Mouse (Mus musculus) C2C12 (cell line): ENCODE data around the gene Tmc5.

Experiments
- CEBPB ChIP-seq: IDR thresholded peaks from one replicate; pipeline ENCODE4 v1.6.1; 2011; ENCODE audit warnings: low read depth, mild to moderate bottlenecking, control low read depth, moderate library complexity
- CTCF ChIP-seq: IDR thresholded peaks from one replicate; pipeline ENCODE4 v1.5.1; 2011; ENCODE audit not compliant: control insufficient read depth, insufficient read depth, insufficient read length
- FOSL1 ChIP-seq: IDR thresholded peaks from one replicate; pipeline ENCODE4 v1.8.0; 2011; ENCODE audit warnings: mild to moderate bottlenecking, low read length; ENCODE audit not compliant: poor library complexity, insufficient read depth, severe bottlenecking
- MAX ChIP-seq: IDR thresholded peaks from one replicate; pipeline ENCODE4 v1.6.1; 2011; ENCODE audit warnings: mild to moderate bottlenecking, control low read depth
- MYOD1 ChIP-seq: IDR thresholded peaks from one replicate; pipeline ENCODE4 v1.6.1; 2011; ENCODE audit warnings: low read depth; ENCODE audit not compliant: control insufficient read depth, insufficient read length
- MYOG ChIP-seq: IDR thresholded peaks from one replicate; pipeline ENCODE4 v1.6.1; 2011; ENCODE audit not compliant: control insufficient read depth, insufficient read length; ENCODE audit errors: extremely low read depth
- USF1 ChIP-seq: IDR thresholded peaks from one replicate; pipeline ENCODE4 v1.6.1; 2011; ENCODE audit warnings: low read depth, mild to moderate bottlenecking, control low read depth, moderate library complexity

DNA sequence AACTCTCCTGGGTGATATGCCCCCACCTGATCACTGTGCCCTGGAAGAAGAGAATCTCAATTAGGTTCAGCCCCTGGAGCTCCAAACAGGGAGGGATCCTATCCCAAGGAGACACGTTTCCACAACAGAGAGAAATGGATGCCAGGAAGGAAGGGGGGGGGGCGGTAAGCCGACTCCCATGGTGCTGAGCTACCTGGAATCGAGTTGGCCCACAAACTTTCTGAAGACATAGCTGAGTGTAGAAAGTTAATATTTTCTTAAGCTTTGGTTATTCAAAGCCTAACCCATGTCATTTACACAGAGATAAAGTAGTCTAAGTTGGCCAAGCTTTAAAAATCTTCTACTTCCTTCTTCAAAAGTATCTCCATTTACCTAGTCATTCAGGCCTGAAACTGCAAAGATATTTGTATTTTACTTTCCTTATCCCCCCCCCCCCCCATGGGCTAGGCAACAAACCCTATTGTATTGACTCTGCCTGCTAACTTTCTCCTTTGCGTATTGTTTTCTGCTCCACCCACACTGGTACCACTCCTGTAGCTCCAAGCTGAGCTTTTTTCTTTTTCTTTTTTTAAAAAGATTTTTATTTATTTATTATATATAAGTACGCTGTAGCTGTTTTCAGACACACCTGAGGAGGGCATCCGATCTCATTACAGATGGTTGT lies 23.3 kb downstream of the Tmc5 start:
- TF ChIP-seq USF1: no peak
- TF ChIP-seq CTCF: no peak
- TF ChIP-seq MYOG: no peak
- no peak for TF ChIP-seq MYOD1
- TF ChIP-seq MAX: no peak
- no peak for TF ChIP-seq FOSL1
- TF ChIP-seq CEBPB: no peak
